Mouse (Mus musculus): ENCODE measurements around the gene Lingo4. TPM values are rescaled to one million over a fixed set of nuclear protein-coding genes. Genes with fewer than 3 reads are reported as not detected.

Gene Lingo4
- total and polyA plus RNA-seq, 2 experiments from 2014 or later: 1.5 to 1.6 TPM

DNA sequence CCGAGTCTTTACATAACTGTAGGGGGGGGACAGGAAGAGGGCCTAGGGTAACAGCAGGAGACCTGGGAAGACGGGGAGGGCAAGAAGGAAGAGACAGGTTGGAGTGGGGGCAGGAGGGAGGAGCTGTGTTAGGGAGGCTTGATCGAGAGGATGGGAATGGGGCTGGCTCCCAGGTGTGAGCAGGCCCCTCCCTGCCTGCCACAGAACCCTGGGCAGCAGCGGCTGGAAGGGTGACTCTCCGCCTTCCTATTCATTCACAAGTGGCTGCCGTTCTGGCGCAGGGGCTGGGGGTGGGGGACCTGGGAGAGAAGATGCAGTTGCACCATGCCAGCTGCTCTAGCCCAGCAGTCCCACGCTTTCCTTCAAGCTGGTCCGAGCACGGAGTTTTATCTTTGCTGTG, 25.2 kb upstream of the Lingo4 start:
- H3K27me3 ChIP-seq (ENCODE audit: insufficient read depth, low read length): no peaks in the 10 kb centered on the region
- H3K4me2 ChIP-seq (ENCODE audit: low read depth, low read length, poor library complexity, severe bottlenecking): peak overlapping the region; percentile 22
- H3K9ac ChIP-seq (replicated peaks; ENCODE audit: low read length, poor library complexity, severe bottlenecking): no peak overlapping the region
- DNase-seq (ENCODE audit: low spot score): peak; percentile 37
- no peak overlapping the region for H3K27ac ChIP-seq (ENCODE audit: low read depth, low read length)
- WGBS: 6% methylated on average over 10 of the region's 10 CpGs
- H3K36me3 ChIP-seq (ENCODE audit: insufficient read depth, low read length): no peaks in the 10 kb centered on the region
- ATAC-seq (ENCODE audit: low FRiP score): 0 out of 2 replicates have a peak, but pooled peaks have one; percentile 4
- no peaks in the 10 kb centered on the region for H3K9me3 ChIP-seq (ENCODE audit: low read length)
- 0 out of 2 replicates have a peak, but pooled peaks cover 7% of the 10 kb centered on the region for H3K4me1 ChIP-seq (ENCODE audit: insufficient read depth, low read length)
- H3K4me3 ChIP-seq (ENCODE audit: low read depth, low read length): no peak overlapping the region
- no peak for TF ChIP-seq CTCF (IDR thresholded peaks at IDR 0.05)

DNA sequence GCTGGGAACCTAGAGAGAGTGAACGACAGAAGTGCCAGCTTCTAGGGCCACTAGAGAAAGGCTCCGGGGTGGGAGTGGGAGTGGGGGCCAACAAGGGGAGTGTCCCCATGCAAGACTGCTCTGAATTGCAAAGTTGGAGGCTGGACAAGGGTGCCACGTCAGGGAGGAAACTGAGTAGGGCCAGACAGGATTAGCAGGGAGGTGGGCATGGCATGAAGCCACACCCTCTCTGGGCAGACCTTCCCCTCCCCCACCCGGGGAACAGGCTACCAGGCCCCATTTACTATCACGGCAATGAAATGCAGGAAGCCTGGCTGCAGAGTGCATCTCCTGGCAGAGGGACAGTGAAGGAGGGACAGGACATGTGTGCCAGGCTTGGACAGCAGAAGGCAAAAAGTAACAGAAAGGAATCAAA, 24.7 kb upstream of the Lingo4 start:
- no peak overlapping the region for H3K27ac ChIP-seq (ENCODE audit: low read depth, low read length)
- no peaks in the 10 kb centered on the region for H3K27me3 ChIP-seq (ENCODE audit: insufficient read depth, low read length)
- H3K4me1 ChIP-seq (ENCODE audit: insufficient read depth, low read length): 0 out of 2 replicates have a peak, but pooled peaks cover 7% of the 10 kb centered on the region
- H3K4me2 ChIP-seq (ENCODE audit: low read depth, low read length, poor library complexity, severe bottlenecking): peak overlapping the region; percentile 22
- TF ChIP-seq CTCF (IDR thresholded peaks at IDR 0.05): no peak
- no peaks in the 10 kb centered on the region for H3K9me3 ChIP-seq (ENCODE audit: low read length)
- ATAC-seq (ENCODE audit: low FRiP score) (peak; percentile 32; the same call in 1 of the 2 replicates), DNase-seq (ENCODE audit: low spot score) (peak; percentile 63)
- no peak overlapping the region for H3K4me3 ChIP-seq (ENCODE audit: low read depth, low read length)
- WGBS: 1% methylated on average over 5 of the region's 5 CpGs
- no peaks in the 10 kb centered on the region for H3K36me3 ChIP-seq (ENCODE audit: insufficient read depth, low read length)
- H3K9ac ChIP-seq (replicated peaks; ENCODE audit: low read length, poor library complexity, severe bottlenecking): no peak overlapping the region

DNA sequence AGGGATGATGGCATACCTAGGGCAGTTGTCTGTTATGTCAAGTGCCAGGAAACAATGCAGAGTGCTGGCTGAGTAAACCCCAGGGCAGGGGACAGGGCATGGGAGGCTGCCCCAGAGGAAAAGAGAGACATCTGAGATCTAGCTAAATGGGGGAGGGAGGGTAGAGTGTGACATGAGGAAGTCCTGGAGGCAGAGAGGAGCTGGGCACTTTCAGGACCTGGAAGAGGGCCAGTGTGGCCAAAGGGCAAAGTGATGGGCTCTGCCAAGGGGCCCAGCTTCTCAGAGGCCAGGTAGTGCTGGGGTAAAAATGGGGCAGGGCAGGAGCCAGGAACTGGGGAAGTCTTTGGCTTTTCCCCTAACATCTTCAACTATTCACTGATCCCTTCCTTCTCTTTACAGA, 23.7 kb upstream of the Lingo4 start:
- no peak overlapping the region for H3K4me2 ChIP-seq (ENCODE audit: low read depth, low read length, poor library complexity, severe bottlenecking)
- no peak for TF ChIP-seq CTCF (IDR thresholded peaks at IDR 0.05)
- no peaks in the 10 kb centered on the region for H3K36me3 ChIP-seq (ENCODE audit: insufficient read depth, low read length)
- H3K9ac ChIP-seq (replicated peaks; ENCODE audit: low read length, poor library complexity, severe bottlenecking): no peak overlapping the region
- 0 out of 2 replicates have a peak, but pooled peaks cover 7% of the 10 kb centered on the region for H3K4me1 ChIP-seq (ENCODE audit: insufficient read depth, low read length)
- ATAC-seq (ENCODE audit: low FRiP score): no peak
- no peak overlapping the region for H3K27ac ChIP-seq (ENCODE audit: low read depth, low read length)
- no peak overlapping the region for H3K4me3 ChIP-seq (ENCODE audit: low read depth, low read length)
- no peak for DNase-seq (ENCODE audit: low spot score)
- no peaks in the 10 kb centered on the region for H3K9me3 ChIP-seq (ENCODE audit: low read length)
- no peaks in the 10 kb centered on the region for H3K27me3 ChIP-seq (ENCODE audit: insufficient read depth, low read length)

- H3K4me1 ChIP-seq (ENCODE audit: insufficient read depth, low read length): 0 out of 2 replicates have a peak, but pooled peaks cover 7% of the 10 kb centered on the region
- ATAC-seq (ENCODE audit: low FRiP score) (no peak), DNase-seq (ENCODE audit: low spot score) (no peak)
- no peak overlapping the region for H3K27ac ChIP-seq (ENCODE audit: low read depth, low read length)
- H3K9ac ChIP-seq (replicated peaks; ENCODE audit: low read length, poor library complexity, severe bottlenecking): no peak overlapping the region
- H3K4me2 ChIP-seq (ENCODE audit: low read depth, low read length, poor library complexity, severe bottlenecking): no peak overlapping the region
- 80% methylated on average over 2 of the region's 2 CpGs for WGBS
- H3K36me3 ChIP-seq (ENCODE audit: insufficient read depth, low read length): no peaks in the 10 kb centered on the region
- no peak overlapping the region for H3K4me3 ChIP-seq (ENCODE audit: low read depth, low read length)
- H3K9me3 ChIP-seq (ENCODE audit: low read length): no peaks in the 10 kb centered on the region
- no peaks in the 10 kb centered on the region for H3K27me3 ChIP-seq (ENCODE audit: insufficient read depth, low read length)
- TF ChIP-seq CTCF (IDR thresholded peaks at IDR 0.05): no peak
Observed at GRCm38 (mm10) chr3:94375146-94375545, 23.2 kb upstream of the Lingo4 start.

DNA sequence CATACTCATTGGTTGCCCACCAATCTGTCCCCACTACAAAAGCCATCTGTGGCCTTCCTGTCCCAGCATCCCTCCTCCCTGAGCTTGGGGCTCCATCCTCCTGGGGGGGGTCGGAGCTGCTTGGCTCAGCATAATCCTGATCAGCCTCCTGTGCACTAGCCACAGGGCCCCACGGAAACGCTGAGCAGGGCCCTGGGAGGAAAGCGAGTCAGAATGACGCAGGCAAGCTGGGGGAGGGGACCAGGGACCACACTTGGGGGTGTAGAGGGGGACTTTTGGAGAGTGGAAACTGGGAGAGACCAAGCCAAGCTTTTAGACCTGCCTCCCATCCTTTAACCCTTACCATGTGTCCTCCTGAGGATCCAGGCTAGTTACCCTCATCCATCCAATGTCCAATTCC, 22.5 kb upstream of the Lingo4 start:
- Histone ChIP-seq H3K9ac (replicated peaks; ENCODE audit: low read length, poor library complexity, severe bottlenecking) (no peak overlapping the region), H3K36me3 (ENCODE audit: insufficient read depth, low read length) (no peaks in the 10 kb centered on the region), H3K4me1 (ENCODE audit: insufficient read depth, low read length) (0 out of 2 replicates have a peak, but pooled peaks cover 7% of the 10 kb centered on the region), H3K27me3 (ENCODE audit: insufficient read depth, low read length) (no peaks in the 10 kb centered on the region), H3K4me3 (ENCODE audit: low read depth, low read length) (no peak overlapping the region), H3K4me2 (ENCODE audit: low read depth, low read length, poor library complexity, severe bottlenecking) (no peak overlapping the region), H3K27ac (ENCODE audit: low read depth, low read length) (no peak overlapping the region), H3K9me3 (ENCODE audit: low read length) (no peaks in the 10 kb centered on the region)
- DNase-seq (ENCODE audit: low spot score): no peak
- ATAC-seq (ENCODE audit: low FRiP score): no peak
- 64% methylated on average over 5 of the region's 5 CpGs for WGBS
- no peak for TF ChIP-seq CTCF (IDR thresholded peaks at IDR 0.05)

- H3K27ac ChIP-seq (ENCODE audit: low read depth, low read length): no peak overlapping the region
- whole genome bisulfite sequencing: 22% methylated on average over 13 of the region's 13 CpGs
- ATAC-seq (ENCODE audit: low FRiP score) (no peak), DNase-seq (ENCODE audit: low spot score) (no peak)
- H3K27me3 ChIP-seq (ENCODE audit: insufficient read depth, low read length): no peaks in the 10 kb centered on the region
- H3K4me3 ChIP-seq (ENCODE audit: low read depth, low read length): no peak overlapping the region
- no peak for TF ChIP-seq CTCF (IDR thresholded peaks at IDR 0.05)
- H3K9me3 ChIP-seq (ENCODE audit: low read length): no peaks in the 10 kb centered on the region
- H3K9ac ChIP-seq (replicated peaks; ENCODE audit: low read length, poor library complexity, severe bottlenecking): no peak overlapping the region
- H3K4me1 ChIP-seq (ENCODE audit: insufficient read depth, low read length): 0 out of 2 replicates have a peak, but pooled peaks cover 7% of the 10 kb centered on the region
- no peaks in the 10 kb centered on the region for H3K36me3 ChIP-seq (ENCODE audit: insufficient read depth, low read length)
- no peak overlapping the region for H3K4me2 ChIP-seq (ENCODE audit: low read depth, low read length, poor library complexity, severe bottlenecking)
Observed at GRCm38 (mm10) chr3:94377028-94377923, 21.0 kb upstream of the Lingo4 start.
